Mouse (Mus musculus) T-helper 17 cell (primary cell): ENCODE data around the gene Net1.
"Not testable (repeated sequence)": the region's sequence is repeated elsewhere in the genome, so short reads cannot be mapped to it uniquely, and the experiment has no call there.

Experiments
- in situ Hi-C, 2 experiments: fragments of 300-600 bp; cut with MboI, MseI; formaldehyde crosslinking; loops; 1 replicate in 1 of 2; 2 replicates in 1 of 2; pipeline ENCODE4 v1.15.1; 2025; ENCODE audit warnings: high pct_unique_total_duplicates in 2 of 2

Gene Net1

DNA sequence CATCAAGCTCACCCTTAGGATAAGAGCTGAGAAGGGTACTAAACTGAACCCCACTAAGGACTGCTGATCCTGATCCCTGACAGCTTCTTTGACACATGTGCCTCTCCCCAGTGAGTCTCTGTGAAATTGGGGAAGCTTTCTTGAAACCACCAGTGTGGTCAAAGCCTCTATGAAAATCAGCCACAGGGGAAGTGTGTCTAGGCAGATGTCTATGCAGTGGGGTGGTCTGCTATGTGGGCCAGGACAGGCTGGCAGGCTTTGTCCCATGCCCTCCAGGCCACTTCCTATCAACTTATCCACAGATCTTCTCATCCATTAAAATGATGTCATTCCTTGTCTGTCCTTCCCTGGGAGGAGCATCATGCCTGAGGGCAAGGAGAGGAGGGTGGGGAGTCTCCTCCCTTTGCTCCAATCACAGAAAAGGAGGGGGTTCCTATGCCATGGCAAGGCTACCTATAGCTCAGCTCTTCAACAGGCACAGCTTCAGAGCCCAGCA lies 80.7 kb downstream of the Net1 start, which contains the start of gene Calm4:
Gene Calm4 (plus strand): TSS at position 446 of the 496 bp plus-strand sequence.
- in situ Hi-C loops, result not testable (repeated sequence)

- in situ Hi-C loops, result not testable (repeated sequence)
Observed at GRCm38 (mm10) chr13:3833644-3834043, 84.4 kb downstream of the Net1 start.

DNA sequence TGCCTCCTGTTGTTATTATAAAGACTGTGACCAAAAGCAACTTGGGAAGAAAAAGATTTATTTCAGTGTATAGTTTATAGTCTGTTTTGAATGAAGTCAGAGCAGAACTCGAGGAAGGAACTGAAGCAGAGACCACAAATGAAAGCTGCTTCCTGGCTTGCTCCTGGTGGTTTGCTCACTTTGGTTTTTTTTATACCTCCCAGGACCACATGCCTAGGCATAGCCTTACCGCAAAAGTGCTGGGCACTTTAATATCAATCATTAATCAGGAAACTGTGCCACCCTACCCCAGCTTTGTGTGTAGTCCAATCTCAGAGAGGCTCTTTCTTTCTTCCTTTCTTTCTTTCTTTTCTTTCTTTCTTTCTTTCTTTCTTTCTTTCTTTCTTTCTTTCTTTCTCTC lies 85.6 kb downstream of the Net1 start:
- in situ Hi-C loops, result no loop called here
